Mouse (Mus musculus) left cerebral cortex, postnatal 36 days (tissue): Measurements from ENCODE around the gene Neurl3. TPM values are rescaled to one million over a fixed set of nuclear protein-coding genes. Genes with fewer than 3 reads are reported as not detected.

Experiments used
- DNase-seq, 2 experiments: peaks; one replicate each; pipeline ENCODE4 v3.0.0; 2021 to 2022; ENCODE audit warnings: low spot score in 2 of 2, mixed read lengths in 1 of 2
- intact Hi-C: fragments of 180-260 bp; cut with DNase I; formaldehyde crosslinking; loops from one replicate; pipeline ENCODE4 v1.15.1; 2025
- total RNA-seq, 2 experiments: library from RNA; stranded (reverse); gene quantifications; 2 replicates each; pipeline ENCODE4 v1.2.3; 2021

Neurl3 gene
- total RNA-seq, 2 experiments from 2014 or later: 0.32 to 0.91 TPM

DNA sequence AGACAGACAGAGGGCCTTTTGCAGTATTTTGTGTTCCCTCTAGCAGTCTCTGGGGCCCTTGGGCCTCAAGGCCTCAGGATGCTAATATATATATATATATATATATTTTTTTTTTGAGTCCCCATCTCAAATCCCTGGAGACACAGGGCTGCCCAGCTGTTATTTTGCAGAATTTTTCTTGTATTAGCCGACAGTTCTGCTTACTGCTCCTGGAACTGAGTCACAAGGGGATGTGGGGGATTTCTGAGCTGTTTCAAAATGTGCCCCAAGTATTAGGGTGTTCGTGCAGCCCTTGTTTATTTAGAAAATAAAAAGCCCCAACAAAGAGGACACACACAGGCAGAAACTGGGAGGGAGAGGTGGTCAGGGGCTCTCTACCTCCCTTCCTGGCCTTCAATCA is 25.2 kb upstream of the Neurl3 start:
- DNase-seq: no peak
- intact Hi-C loops: no loop called here

DNA sequence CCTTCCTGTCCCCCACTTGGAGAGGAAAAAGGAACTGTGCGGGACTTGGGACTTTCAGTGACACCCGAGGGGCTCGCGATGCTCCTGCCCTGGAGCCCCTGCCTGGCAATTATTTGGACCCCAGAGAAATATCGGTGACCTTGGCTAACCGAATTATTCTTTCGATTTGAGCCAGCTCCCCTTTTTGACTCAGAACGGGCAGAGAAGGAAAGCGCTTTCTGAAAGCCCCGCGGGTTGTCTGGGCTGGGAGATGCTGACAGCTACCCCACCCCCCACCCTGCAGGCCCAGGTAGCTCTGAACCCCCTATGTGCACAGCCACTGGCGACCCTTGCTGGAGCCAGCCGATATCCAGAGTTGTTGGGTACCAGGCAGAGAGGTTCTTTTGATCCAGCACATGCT is 24.6 kb upstream of the Neurl3 start:
- DNase-seq: no peak
- intact Hi-C loops: no loop called here

DNA sequence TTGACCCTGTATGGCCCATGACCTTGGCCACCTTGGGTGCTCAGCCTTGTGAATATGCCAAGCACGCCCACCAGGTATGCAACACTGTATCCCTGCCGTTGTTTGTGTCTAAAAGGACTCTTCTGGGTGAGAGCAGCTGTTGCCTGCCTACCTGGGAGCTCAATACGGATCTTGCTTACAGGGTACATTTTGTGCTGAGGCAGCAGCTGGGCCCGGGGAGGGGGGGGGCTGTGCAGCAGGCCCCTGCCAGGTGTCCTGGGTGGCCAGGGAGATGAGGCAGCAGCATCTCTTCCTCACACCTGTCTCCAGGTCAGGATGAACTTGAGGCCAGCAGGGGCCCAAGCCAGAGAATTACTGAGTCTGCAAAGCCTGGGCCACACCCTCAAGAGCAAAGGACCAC is 23.6 kb upstream of the Neurl3 start:
- intact Hi-C loops: no loop called here
- DNase-seq: no peak

DNA sequence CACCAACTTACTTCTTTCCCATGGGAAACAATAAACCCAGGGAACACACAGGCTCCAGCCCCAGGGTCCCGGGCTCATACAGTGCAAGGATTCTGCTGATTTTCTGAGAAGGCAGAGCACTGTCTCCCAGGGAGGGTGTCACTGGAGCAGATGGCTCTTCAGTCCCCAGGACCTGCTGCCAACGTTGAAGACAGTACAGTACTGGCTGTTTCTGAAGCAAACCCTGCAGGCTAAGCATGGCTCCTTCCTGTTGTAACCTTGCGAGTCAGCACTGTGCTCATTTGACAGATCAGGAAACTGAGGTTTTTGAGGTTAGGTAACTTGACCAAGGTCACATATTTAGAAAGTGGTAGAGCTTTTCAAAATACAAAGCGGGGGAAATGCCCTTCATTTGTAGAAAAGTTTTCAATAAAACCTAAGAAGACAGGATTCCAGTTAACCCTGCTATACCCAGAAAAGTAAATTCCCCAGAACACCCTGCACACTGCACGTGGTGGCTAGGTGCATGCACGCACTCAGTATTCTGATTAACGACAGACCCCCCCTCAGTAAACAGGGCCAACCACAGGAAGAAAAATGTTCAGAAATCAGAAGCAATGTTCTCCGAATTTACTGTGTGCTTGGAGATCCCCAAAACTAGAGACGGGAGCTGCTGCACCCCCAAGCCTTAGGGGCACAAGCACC is 22.1 kb upstream of the Neurl3 start:
- DNase-seq: no peak
- intact Hi-C loops: no loop called here

DNA sequence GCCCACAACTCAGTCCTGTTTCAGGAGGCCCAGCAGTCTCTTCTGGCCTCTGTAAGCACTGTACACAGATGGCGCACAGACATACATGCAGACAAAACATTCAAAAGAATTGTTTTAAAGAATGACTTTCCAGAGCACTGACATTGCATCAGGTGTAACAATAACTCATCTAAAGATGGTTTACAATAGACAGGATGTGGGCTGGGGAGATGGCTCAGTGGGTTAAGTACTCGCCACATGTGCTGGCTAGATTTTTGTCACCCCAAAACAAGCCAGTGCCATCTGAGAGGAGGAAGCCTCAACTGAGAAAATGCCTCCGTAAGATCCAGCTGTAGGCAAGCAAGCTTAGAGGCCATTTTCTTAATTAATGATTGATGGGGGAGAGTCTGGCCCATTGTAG is 19.9 kb upstream of the Neurl3 start:
- intact Hi-C loops: no loop called here
- no peak for DNase-seq

DNA sequence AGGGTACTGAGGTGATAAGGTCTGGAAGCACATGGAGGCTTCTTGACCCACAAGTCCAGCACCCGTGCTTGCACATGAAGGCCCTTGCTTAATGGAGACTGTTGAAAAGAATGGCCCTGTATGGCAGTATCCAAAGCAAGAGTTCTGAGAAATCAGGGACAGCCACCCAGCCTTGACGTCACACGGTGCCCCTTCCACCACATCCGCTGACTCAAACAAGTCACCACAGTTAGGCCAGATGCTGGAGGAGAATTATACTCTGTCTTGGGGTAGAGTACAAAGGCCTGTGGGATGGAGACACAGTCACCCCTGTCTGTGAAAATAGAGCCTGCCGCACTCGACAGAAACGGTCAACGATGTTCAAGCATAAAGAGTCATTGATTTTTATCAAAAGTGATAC is 19.0 kb upstream of the Neurl3 start:
- DNase-seq: no peak
- intact Hi-C loops: no loop called here

DNA sequence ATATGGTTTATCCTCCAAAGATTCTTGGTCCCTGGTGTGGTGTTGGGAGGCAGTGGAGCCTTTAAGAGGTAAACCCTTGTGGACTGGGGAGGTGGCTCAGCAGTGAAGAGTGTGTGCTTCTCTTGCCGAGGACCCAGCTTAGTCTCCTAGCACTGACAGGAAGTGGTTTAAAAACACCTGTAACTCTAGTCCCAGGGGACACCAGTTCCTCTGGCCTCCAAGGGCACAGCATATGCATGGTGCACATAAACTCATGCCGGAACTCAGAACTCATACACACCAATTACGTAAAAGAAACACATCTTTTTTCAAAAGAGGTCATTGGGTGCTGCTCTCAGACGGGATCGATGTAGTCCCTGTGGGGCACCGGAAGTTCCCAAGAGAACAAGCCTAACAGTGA is 7.4 kb upstream of the Neurl3 start:
- intact Hi-C loops: no loop called here
- DNase-seq: no peak

DNA sequence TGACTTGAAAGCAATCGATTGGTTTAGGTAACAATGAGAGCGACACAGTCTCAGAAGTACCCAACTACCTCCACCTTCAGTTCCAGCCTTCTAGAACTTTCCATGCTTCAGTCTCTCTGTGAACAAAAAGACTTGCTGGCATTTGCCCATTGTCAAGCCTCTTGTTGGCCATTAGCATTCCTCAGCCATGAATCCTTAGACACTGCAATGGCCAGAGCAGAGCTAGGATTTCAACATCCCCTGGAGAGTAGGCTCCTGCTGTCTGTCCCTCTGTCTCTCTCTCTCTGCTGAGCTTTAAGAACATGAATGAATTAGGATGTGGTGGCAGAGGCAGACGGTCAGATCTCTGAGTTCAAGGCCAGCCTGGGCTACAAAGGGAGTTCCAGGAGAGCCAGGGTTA is 6.5 kb upstream of the Neurl3 start:
- DNase-seq: no peak
- intact Hi-C loops: no loop called here

DNA sequence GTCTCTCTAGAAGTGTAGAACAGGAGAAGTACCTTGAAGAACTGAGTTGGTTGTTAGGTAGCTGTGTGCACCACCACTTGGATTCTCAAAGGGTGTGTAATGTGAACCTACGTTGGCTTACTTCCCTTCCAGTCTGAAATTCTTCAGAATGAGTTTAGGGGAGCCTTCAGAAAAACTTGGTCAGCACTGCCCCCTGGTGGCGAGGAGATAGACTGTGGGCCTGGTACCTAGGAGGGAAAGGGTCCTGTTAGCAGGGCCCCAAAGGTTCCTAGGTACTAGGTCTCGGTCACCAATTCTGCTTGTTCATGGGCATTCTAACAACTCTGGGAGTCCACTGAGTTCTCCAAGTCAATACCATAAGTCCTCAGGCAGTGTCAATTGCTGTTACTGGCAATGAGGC is 4.7 kb upstream of the Neurl3 start:
- intact Hi-C loops: no loop called here
- peak; percentile 49 to 78 for DNase-seq

DNA sequence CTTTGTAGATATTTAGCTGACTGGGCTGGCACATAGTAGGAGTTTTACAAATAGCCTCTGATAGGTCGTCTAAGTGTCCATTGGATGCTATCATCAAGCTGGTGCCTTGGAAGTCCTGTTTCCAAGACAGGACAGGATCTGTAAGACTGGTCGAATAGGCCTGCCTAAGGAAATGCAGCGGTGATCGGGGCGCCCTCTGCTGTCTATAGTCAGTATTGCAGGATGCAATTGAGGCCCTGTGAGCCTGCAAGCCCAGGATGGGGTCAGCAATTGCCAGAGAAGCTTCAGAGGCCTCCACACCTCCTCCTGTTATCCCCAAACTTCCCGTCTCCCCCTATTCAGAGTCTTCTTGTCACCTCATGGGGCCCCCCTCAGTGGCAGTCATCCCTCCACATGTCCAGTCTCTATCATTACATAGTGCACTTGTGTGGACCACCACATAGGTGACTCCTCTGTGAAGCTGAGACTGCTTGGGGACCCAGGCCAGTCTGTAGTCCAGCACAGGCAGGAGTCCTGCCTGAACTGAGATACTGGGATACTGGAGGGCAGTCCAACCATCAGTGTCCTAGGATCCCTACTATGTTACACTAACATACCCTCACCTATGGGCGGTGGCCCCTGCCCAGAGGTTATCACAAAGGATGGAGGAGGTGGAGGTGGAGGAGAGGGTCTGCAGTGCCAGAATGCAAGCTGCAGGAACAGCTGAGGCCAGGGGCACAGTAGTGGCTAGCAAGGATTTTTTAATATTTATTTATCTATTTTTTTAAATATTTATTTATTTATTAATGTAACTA is 3.0 kb upstream of the Neurl3 start:
- intact Hi-C loops: no loop called here
- peak; percentile 55 to 65 for DNase-seq

DNA sequence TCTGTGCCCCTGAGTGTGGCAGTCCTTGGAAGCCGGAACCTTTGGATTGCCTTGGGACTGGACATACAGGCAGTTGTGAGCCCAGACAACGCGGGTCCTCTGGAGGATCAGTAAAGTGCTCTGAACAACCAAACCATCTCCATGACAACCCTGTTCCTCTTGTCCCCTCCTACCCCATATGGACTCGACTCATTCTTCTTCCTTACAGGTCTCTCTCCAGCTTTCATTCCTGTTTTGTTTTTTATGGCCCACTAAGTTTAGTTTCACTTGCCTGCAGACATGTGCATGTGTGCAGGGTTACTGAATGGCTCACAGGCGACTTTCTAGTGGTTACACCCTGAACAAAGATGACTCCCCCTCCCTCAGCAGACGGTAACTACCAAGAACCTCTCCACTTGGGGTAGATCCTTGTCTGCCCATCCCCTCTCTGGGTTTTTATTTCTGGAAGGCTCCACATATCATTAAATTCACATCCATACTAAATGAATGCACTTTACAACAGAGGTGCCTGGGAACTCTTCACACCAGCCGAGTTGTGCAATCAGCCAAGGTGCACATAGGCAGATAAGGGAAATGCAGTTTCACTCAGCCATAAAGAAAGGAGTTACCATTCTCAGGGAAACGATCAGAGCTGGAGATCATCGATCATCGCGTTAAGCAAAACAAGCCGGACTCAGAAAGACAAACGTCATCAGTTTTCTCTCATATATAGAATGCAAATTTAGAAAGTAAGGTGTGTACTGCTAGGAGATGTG is 1.3 kb upstream of the Neurl3 start:
- intact Hi-C loops: no loop called here
- no peak for DNase-seq

DNA sequence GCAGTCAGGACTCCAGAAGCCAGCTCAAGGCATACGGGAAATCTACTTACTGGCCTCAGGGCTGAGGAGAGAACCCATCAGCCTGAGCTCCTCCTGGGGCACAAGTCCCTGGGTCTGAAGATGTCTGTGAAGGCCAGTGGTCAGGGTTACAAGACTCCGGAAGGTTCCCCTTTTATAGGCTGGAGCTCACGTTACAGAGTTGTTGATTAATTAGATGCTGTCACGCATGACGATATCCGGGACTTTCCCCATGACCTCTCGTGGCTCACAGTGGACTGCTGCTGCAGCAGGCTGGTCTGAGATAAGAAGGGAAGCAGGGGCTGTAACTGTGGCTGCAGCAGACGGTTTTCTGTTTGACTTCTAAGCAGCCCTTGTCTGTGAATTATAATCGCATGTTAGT is 1.2 kb downstream of the Neurl3 start:
- intact Hi-C loops: no loop called here
- DNase-seq: no peak

DNA sequence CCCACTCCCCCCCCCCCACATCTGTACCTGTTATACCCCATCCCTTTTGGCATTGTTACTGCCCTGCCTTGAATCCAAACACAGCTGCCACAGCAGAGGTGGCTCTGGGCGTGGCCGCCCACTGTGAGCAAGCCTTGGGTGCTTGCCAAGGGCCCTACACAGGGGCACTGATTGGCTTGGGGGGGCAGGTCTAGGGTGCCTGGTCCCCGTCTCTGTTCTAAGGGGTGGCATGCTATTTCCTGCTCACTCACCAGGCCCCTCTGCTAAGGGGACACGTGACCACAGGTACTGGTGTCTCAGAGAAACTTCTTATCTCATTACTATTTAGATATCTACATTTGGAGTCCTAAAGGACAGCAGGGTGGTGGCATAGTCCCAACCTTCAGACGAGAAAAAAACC is 1.9 kb downstream of the Neurl3 start:
- intact Hi-C loops: no loop called here
- no peak for DNase-seq

DNA sequence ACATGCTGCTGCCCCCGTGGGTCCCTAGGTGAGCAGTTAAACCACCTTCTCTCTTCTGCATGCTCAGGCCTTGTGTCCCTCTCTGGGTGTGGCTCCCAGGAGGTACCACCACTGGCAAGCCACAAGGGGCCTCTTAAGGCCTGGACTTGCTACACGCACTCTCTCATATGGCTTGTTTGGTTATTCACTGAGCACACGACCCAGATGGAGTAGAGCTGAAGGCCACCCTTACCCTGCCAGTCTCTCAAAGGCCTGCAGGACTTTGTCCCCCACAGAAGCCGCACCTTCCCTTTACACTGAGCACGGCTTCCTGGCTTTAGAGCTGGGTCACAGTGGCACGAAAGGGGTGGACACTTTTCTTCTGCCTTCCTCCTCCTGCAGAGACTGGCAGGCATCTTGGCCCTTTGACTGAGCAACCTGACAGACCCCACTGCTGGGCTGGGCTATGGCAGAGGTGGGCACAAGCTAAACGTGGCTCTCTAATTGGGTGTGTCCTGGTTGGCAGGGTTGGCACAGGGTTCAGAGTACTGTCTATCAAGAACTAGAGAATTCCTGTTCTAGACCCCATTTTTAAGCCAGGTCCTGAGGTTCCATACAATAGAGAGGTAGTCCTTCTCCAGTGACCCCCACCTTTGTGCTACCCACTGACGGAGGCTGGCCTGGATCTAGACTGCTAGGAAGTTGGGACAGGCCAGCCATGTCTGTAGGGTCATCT is 2.8 kb downstream of the Neurl3 start:
- intact Hi-C loops: no loop called here
- DNase-seq: no peak

DNA sequence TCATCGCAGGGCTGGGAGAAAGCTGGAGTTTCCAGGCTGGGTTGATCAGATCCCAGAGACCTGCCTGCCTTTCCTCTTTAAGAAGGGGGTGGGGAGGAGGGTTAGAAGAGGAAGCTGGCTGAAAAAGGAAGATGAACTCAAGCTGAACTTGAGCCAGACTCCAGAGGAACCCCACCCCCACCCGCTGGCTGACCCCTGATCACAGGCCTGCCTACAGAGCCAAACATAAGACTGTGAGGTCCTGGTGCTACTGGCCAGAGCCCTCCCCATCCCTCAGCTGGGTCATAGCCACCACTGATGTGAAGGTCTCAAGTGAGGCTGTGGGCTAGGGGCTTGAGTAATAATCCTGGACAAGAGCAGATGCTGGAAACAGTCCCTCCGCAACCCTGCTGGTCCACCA is 3.8 kb downstream of the Neurl3 start:
- no peak for DNase-seq
- intact Hi-C loops: no loop called here

DNA sequence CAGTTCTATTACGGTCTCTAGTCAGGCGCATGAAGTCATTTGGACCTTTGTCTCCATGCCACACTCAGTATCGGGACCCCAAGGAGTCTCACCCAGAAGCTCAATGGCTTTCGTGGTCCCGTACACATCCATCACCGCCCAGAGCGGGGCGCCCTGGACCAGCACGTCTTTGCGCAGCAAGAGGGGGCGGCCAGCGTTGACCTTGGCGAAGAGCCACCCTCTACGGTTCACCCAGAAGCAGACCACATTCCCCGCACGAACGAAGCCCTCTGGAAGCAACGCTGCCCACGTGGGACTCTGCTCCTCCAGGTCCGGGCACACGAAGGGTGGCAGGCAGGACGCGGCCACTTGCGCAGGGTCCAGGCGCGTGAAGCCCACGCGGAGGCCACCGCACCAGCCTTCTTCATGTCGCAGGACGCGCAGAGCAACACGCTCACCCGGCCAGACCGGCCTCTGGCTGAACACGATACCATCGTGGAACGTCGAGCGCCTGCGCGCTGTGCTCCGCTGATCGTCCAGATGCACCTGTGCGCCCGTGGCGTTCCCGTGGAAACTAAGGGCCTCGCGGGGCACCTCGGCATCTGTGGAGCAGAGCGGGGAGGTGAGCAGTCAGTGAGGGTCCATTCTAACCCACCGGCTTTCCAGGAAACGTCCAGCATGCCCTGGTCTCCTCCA is 5.2 kb downstream of the Neurl3 start:
- intact Hi-C loops: no loop called here
- DNase-seq: no peak

DNA sequence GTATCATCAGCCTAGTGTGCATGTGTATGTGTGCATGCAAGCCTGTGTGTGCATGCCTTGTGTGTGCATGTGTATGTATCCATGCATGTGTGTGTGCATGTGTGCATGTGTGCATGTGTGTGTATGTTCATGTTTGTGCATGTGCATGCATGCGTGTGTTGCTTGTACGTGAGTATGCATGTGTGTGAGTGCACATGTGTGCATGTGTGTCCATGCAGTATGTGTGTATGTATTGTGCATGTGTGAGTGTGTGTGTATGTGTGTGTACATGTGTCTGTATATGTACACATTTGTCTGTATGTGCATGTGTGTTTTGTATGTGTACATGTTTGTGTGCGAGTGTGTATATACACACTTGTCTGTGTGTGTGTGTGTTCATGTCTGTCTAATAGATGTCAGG is 6.9 kb downstream of the Neurl3 start:
- no peak for DNase-seq
- intact Hi-C loops: no loop called here

DNA sequence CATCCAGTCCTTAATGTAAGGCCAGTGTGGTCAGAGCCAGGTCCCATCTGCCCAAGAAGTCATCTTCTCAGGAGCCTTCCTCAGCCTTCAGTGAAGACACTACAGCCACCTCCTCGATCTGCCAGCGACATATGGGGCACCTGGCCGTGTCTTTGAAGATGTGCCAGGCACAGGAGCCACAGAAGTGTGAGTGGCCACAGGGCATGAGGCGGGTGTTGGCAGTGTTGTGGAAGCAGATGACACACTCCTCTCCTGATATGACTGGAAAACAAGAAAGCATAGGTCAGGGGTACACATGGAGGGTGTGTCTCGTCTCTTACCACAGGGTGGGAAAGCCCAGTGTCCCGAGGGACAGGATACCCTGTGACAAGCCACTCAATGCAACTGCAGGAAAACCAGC is 8.2 kb downstream of the Neurl3 start:
- DNase-seq: no peak
- intact Hi-C loops: no loop called here

DNA sequence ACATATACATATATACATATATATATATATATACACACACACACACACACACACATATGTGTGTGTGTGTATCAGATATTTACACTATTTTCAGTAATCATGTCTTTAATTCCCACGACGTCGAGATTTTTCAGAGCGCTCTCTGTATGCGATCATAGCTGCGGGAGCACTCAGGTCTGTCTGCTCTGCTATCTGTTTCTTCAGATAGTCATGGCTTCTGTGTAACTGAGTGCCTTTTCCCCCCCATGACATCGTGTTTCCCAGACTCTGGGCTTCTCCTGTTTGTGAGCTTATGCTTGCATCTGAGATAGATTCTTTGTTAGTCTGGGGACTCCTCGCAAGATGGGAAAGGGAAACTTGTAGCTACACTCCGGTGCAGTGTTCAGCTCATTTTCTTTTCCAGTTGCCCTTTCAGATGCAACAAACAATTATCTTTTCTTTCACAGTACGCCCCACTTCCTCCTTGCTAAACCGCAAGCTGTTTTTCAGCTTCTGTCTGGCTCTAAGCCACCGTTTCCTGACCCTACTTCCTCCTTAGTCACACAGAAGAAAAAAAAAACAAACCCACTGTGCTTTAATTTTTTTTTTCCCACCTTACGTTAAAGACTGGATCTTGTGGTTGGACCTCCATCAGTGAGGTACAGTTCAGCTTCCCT is 10.5 kb downstream of the Neurl3 start:
- no peak for DNase-seq
- intact Hi-C loops: no loop called here
